Mouse (Mus musculus): ENCODE measurements around the gene Fadd.

Fadd gene

DNA sequence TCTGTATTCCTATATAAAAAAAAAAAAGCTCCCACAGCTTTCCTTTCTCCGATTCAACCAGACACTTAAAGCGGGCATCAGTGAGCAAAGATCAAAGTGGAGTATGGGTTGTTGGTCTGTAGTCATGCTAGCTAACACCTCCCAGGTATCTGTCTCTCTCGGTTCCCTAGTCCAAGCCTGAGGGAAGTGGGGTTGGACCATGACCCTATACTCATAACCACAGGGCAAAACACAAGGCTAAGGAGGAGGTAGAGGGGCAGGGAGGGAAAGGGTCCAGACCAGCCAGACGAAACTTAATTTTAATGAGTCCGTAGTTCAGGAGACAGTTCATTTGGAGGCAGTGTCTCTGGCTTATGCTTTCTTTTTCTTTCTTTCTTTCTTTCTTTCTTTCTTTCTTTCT is 10.0 kb downstream of the Fadd start:
- DNase-seq, result no peak

DNA sequence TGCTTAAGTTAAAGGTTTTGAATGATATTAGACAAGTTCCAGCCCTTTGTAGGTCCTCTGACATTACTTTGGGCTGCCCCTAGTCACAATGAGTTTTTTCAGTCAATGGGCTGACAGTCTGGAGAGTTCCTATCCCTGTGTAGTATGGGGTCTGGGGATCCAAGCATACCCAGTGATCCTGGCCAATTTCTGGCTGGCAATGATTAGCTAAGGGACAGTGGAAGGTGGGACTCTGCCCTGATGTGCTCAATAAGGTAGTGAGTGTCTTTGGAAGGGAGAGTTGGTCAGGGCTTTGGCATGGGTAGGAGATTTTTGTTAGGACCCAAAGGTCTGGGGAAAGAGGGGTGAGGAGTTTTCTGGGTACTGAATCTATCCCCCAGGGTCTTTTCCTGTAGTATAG is 10.7 kb downstream of the Fadd start:
- no peak for DNase-seq

GRCm38 (mm10) chr7:144569428-144569827 is 12.8 kb downstream of the Fadd start:
- DNase-seq, result no peak

DNA sequence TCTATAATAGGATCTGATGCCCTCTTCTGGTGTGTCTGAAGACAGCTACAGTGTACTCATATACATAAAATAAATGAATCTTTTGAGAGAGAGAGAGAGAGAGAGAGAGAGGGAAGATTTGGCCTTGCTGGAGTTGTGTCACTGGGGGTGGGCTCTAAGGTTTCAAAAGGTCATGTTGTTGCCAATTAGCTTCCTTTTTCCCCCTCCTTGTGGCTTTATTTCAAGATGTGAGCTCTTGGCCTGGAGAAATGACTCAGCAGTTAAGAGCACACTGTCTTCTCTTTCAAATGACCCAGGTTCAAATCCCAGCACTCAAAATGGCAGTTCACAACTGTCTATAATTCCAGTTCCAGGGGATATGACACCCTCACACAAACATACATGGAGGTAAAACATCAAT is 14.2 kb downstream of the Fadd start:
- no peak for DNase-seq

- no peak for DNase-seq
Measured at GRCm38 (mm10) chr7:144566921-144567682, 15.2 kb downstream of the Fadd start.

DNA sequence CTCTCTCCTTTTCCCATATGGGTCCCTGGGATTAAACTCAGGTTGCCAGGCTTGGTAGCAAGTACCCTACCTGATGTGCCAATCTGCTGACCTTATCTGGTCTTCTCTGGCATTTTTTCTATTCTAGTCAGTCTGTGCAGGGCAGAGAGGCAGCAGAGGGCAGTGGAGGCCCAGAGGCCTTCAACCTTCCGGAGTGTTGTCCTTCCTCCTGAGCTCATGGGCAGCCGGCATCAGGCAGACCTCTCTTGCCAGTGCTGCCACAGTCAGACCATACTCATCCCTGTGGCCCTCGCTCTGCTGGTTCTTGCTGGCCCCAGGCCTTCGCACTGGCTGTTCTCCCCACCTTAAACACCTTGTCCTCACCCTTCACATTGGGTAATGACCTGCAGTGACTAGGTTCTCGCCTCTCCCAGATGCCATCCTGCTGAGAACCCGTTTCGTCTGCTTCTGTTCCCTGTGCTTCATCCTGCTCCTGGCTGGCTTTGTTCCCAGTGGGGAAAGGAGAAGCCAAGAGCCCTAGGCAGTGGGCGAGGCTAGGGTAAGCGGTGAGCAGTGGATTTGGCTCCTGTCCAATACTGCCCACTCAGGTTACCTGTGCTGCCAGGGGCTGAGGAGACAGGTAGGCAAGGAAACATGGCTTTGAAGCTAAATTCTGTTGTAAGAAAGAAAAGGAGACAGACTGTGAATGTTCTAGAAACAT is 18.7 kb downstream of the Fadd start:
- no peak for DNase-seq

DNA sequence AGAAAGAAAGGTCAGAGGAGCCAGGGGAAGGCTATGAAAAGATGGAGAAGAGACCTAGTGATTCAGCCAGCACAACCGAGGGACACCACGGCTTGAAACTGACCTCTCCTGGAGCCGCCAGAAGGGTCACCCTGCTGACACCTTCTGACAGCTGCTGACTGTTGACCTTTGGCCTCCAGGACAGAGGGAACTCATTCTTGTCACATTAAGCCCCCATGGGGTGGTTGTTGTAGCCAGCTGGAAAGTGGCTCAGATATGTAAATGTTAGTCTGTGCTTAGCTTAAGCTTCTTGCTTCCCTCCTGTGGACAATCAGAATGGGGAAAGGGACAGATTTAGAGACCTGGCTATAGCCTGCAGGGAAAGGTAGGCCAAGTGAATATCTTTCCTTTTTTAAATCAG is 20.2 kb downstream of the Fadd start:
- no peak for DNase-seq

DNA sequence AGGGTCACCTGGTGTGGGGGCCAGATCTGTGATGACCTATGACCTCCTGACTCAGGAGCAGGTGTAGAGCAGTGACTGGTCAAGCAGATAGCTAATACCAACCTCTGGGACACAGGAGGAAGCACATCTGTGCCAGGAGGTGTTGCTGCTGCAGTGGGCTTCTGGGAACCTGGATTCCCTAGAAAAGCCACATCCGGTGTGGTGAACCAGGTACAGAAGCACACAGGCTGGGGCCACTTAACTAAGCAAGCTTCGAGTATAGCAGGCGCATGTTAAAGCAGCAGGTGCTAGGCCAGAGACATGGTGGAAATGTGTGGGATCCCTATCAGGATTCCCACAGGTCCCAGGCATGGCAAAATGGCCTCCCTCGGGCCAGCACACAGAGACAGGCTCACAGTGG is 21.7 kb downstream of the Fadd start:
- DNase-seq, result peak; percentile 63

DNA sequence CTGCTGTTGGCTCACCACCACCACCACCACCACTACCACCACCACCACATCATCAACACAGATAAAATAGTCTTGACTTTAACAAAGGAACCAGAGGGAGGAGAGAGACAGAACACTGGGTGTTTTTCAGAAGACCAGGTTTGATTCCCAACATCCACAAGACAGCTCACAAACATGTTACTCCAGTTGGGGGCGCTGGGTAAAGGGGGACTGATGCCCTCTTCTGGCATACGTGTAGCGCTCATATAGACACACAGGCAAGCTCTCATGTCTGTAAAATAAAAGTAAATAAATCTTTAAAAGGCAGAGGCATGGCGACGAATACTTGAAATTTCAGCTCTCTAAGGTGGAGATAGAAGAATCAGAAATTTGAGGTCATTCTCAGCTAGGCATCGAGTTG is 23.7 kb downstream of the Fadd start:
- DNase-seq, result peak; percentile 32

DNA sequence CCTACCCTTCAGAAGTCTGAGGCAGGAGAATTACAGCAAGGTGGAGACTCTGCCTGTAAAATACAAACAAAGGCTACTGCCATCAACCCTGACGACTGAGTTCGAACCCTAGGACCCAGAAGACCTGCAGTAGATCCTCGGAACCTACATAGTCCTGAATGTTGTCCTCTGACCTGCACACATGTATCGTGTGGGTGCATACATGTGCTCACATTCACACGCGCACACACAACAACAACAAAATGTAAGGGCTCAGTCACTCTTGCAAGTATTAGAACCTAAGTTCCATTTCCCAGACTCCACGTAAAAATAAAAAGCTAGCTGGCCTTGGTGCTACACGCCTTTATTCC is 28.2 kb downstream of the Fadd start:
- no peak for DNase-seq

- DNase-seq, result peak; percentile 100
Measured at GRCm38 (mm10) chr7:144553237-144554122, 28.8 kb downstream of the Fadd start, which contains the start of gene Ppfia1. Gene Ppfia1, minus strand, starts transcription at chr7:144553729.

GRCm38 (mm10) chr7:144552274-144552673 is 30.0 kb downstream of the Fadd start:
- no peak for DNase-seq

GRCm38 (mm10) chr7:144550811-144551210 is 31.5 kb downstream of the Fadd start:
- DNase-seq, result no peak

GRCm38 (mm10) chr7:144549904-144550566 is 32.2 kb downstream of the Fadd start:
- peak; percentile 28 for DNase-seq

DNA sequence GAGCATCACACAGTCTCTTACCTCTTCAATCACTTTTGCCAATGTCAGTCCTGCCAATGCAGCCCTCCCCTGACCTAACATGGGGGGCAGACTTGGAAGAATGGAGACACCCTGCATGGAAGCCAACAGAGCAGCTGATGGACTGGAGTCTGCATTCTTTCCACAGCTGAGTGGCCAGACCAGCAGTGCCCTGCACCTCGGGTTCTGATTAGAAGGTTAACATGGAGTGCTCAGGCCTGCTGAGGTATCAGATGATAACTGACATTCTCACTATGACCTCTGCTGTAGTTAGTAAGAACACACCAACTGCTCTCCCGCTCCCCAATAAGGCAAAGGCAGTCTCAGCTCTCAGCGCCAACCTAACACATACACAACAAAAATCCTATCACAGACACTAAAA is 37.0 kb downstream of the Fadd start:
- DNase-seq, result no peak

DNA sequence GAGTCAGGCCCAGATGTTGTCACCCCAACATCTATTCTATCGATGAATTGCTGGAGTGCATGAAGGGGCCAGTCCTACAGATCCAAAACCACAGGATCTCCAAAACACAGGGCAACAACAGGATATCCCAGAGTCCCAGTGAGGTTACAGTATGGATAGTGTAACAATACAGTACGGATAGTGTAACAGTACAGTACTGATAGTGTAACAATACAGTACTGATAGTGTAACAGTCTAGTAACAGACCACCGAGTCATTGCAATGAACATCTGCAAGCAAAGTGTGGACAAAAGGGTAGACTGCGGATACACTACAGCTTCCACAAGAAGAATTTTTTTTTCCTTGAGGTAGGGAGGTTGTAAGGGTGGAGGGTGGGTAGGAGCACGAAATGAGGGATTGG is 40.9 kb downstream of the Fadd start:
- no peak for DNase-seq

GRCm38 (mm10) chr7:144539146-144539545 is 43.1 kb downstream of the Fadd start:
- peak; percentile 74 for DNase-seq

DNA sequence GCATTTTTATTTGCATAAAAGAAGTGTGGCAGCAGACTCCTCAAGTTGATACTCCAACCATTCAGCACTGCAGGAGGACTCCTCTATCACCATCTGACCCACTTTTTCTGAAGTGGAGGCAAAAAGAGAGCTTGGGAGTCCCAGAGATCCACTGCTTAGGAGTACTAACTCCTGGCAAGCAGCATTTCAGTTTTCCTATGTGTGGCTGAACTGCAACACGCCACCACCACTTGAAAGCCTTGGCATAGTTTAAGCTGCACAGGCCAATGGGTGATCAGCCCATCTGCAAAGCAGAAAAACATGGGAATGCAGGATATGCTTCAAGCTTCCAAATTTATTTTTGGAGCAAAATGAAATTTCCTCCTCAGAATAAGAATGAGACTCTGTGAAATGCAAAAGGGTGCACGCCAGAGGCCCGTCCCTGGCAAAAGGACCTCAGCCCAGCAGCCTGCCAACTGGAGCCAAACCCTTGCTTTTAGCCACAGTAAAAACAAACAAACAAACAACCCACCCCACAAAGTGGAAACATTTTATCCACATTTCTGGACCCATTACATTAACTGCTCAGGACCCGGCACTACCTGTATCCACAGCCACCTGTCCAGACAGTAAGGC is 44.1 kb downstream of the Fadd start:
- DNase-seq, result no peak

GRCm38 (mm10) chr7:144536367-144536766 is 45.9 kb downstream of the Fadd start:
- DNase-seq, result no peak

DNA sequence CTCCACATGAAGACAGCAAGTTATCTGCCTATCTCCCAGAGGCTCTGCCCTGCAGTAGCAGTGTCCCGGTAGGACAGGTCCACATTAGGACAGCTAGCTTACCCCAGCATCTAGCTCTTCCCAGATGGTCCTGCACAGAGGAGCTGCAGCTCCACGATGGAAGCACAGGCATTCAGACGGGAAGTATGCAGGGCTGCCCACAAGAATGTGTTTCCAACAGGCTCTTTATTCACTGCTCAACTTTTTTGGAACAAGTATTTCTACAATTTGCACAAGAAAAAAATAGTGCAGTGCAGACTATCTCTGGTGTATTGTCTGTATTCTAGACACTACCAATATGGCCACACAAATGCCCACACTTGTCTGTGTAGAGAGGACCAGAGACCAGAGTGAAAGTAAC is 47.5 kb downstream of the Fadd start:
- no peak for DNase-seq

DNA sequence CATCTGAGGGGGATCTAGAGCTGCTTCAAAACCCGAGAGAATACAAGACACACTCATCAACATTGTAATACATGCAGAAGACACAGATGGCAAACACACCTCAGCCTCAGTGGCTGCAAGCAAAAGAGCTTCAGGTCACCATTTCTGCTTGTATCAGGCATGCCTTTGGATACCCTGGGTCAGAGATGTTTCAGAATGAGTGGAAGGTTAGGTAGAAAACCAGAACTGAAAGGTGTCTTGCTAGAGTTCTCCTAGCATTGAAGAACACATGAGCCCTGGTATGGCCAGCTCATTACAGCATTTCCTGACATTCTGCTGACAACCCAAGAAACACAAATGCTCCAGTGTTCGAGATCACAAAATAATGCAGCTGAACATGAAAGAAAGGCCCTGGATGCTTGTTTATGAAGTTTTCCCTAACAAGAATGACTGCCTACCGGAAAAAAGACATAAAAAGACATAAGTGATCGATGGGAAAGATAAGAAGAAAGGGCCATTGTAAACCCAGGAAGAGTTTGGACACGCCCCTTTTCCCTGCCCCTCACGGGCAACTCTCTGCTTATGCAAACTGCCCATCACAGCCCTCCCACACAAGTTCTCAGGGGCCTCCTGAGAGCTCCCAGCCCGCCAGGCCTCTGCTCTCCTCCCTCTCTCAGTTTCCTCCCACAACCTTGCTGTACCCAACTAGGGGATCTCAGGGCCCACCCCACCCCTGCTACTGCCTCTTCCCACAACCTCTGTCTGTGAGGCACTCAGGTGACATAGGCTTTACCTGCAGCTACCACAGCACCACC is 50.5 kb downstream of the Fadd start:
- DNase-seq, result no peak

DNA sequence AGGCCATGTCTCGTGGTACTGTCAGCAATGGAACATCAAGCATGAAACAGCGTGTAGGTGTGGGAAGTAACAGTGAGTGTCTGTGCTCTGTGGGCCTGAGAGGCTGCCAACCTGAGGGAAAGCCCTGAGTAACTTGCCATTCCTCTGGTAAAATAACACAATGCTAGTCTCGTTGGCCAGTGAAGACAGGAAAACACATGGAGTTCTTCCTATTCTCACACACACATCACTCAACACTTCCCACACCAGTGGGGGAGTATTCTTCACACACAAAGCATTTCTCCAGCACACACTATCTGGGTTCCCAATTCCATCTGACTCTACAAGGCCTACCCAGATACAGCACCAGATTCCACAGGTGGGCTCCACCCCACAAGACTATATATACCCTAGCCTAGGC is 52.4 kb downstream of the Fadd start:
- no peak for DNase-seq
